In genomic region chrX:23692722-23693442, GRCm38 (mm10) we compare ENCODE assay signal across 8 mouse cellular contexts. TPM values are rescaled to one million over a fixed set of nuclear protein-coding genes. Genes with fewer than 3 reads are reported as not detected.
DNase-seq lines count a peak whose midpoint lies in the region; ATAC-seq and TF ChIP-seq lines count a peak whose summit lies in the region.

Gene Wdr44 (plus strand): TSS chrX:23693051.

- no peaks in the 10 kb centered on the region for H3K4me1 ChIP-seq in cortical plate, adult 2 months (ENCODE audit: control insufficient read depth, insufficient read depth, low read length)
- H3K4me1 ChIP-seq in megakaryocyte, embryonic 14.5 days, result peaks cover 8% of the 10 kb centered on the region; the same call in 1 of the 2 replicates

- no peaks in the 10 kb centered on the region for H3K9me3 ChIP-seq in megakaryocyte, embryonic 14.5 days

- ATAC-seq in activated CD4-positive, CD25-positive, alpha-beta regulatory T cell, adult 4 months, result peak; percentile 89

- peak; percentile 53; the same call in 1 of the 2 replicates for TF ChIP-seq POLR2A in cortical plate, adult 2 months (IDR thresholded peaks at IDR 0.05; ENCODE audit: extremely low read depth, insufficient read depth, low read length)

- no peaks in the 10 kb centered on the region for H3K36me3 ChIP-seq in megakaryocyte, embryonic 14.5 days (replicated peaks; ENCODE audit: low read length)

- peak within 1 kb of the TSS; percentile 75 for H3K27ac ChIP-seq in cortical plate, adult 2 months (ENCODE audit: insufficient read depth, low read length)

- H3K4me3 ChIP-seq in cortical plate, adult 2 months (ENCODE audit: insufficient read depth, low read length), result peak within 1 kb of the TSS; percentile 84
- H3K4me3 ChIP-seq in megakaryocyte, embryonic 14.5 days (replicated peaks), result peak within 1 kb of the TSS; percentile 96

- peak; percentile 90 to 95 for DNase-seq in gastrocnemius, adult 8-10 months (ENCODE audit: low spot score in 2 of 2)
- DNase-seq in hindlimb bud, embryonic 11.5 days (ENCODE audit: extremely low spot score, low read depth, low spot score), result peak; percentile 20
- DNase-seq in left cerebral cortex, adult 8-10 months (ENCODE audit: low spot score in 2 of 2), result peak; percentile 71 to 93
- DNase-seq in right cerebral cortex, postnatal 10 days (ENCODE audit: low spot score in 2 of 2), result peak; percentile 96
- peak; percentile 90 for DNase-seq in urinary bladder, postnatal 25 days (ENCODE audit: low spot score)

- no peak for TF ChIP-seq CTCF in cortical plate, adult 2 months (IDR thresholded peaks at IDR 0.05; ENCODE audit: extremely low read depth, insufficient read depth, low read length)

- peaks cover 12% of the 10 kb centered on the region for H3K27me3 ChIP-seq in megakaryocyte, embryonic 14.5 days (replicated peaks)

RNA-seq across cellular contexts. Expression of gene Wdr44, which starts in this region (rescaled TPM):
- polyA plus RNA-seq in activated CD4-positive, CD25-positive, alpha-beta regulatory T cell, adult 4 months (2017; shearing (Covaris generic)), result 10 to 100 TPM; 30.2 to 34.1 TPM
- 7.4 and 7.7 TPM in 2 replicates for polyA plus RNA-seq in cortical plate, adult 2 months (2012; rRNA removed)
- total RNA-seq in gastrocnemius, adult 8-10 months (2022), result 10 to 100 TPM; 16.6 to 25.0 (median 20.1) TPM
- total RNA-seq in left cerebral cortex, adult 8-10 months (2022), result 10 to 100 TPM; 21.5 to 27.3 (median 24.3) TPM
- polyA plus RNA-seq in megakaryocyte, embryonic 14.5 days (2012; ENCODE audit: insufficient read depth, low replicate concordance), result 2.5 and 8.5 TPM in 2 replicates

Comparison
In these comparisons a context has a peak if more than half of its experiments do, and no peak if none do; other contexts are left out.
1. Peak in every context shown above with its lines: DNase-seq, ATAC-seq, H3K4me3 ChIP-seq and H3K27ac ChIP-seq.
2. DNase-seq: peak in every context shown above with its lines; median percentile 96 in right cerebral cortex, postnatal 10 days; 92 in gastrocnemius, adult 8-10 months; 90 in urinary bladder, postnatal 25 days; 82 in left cerebral cortex, adult 8-10 months; 20 in hindlimb bud, embryonic 11.5 days.